Mouse (Mus musculus) adrenal gland, postnatal 25 days (tissue): ENCODE results near the gene Ttll12. TPM values are rescaled to one million over a fixed set of nuclear protein-coding genes. Genes with fewer than 3 reads are reported as not detected.

Source experiments
- DNase-seq: peaks from one replicate; pipeline ENCODE4 v3.0.0; 2021; ENCODE audit warnings: mixed read lengths
- total RNA-seq: library from RNA; stranded (reverse); gene quantifications from 2 replicates; pipeline ENCODE4 v1.2.3, GENCODE M21; 2021

The Ttll12 gene
- total RNA-seq, 1 experiment from 2014 or later = 33.1 TPM

GRCm38 (mm10) chr15:83526424-83527091 lies 68.4 kb downstream of the Ttll12 start, which contains the start of gene Bik:
Gene Bik (plus strand): TSS chr15:83526862.
- peak; percentile 70 for DNase-seq

Other genes with a start within 250 kb of the Ttll12 start
- gene Arfgap3, start 244.9 kb downstream of the Ttll12 start, total RNA-seq = 25.0 and 29.6 TPM in 2 replicates
- 80.8 and 94.8 TPM in 2 replicates for gene Pacsin2, start 130.6 kb downstream of the Ttll12 start, total RNA-seq
- gene Ttll1, start 84.3 kb downstream of the Ttll12 start, total RNA-seq = 6.2 and 9.0 TPM in 2 replicates
- gene Bik, start 68.3 kb downstream of the Ttll12 start, total RNA-seq = 3.9 and 4.3 TPM in 2 replicates
- gene Tspo, start 31.6 kb downstream of the Ttll12 start, total RNA-seq = 381 and 451 TPM in 2 replicates
- 32.9 and 44.8 TPM in 2 replicates for gene Mcat, start 31.4 kb downstream of the Ttll12 start, total RNA-seq
- 3.9 and 4.8 TPM in 2 replicates for gene Scube1, start 129.9 kb upstream of the Ttll12 start, total RNA-seq
- not detected in 2 replicates for gene Mpped1, start 184.3 kb upstream of the Ttll12 start, total RNA-seq